Mouse (Mus musculus) lung, postnatal 0 days (tissue): ENCODE data around the gene Immp2l. TPM values are rescaled to one million over a fixed set of nuclear protein-coding genes. Genes with fewer than 3 reads are reported as not detected.

ENCODE experiments used
- ATAC-seq: fragments of 200-750 bp; cut with Nextera tagmentation; 2 replicates; pipeline ENCODE4 v1.8.0; 2017; ENCODE audit warnings: moderate library complexity
- DNase-seq: peaks from one replicate; pipeline ENCODE4 v3.0.0-alpha.2; 2016; ENCODE audit warnings: low spot score
- H3K27ac ChIP-seq: fragments of 300-500 bp; sonication (generic); 2 replicates; pipeline ENCODE4 v1.5.1; 2014; ENCODE audit warnings: antibody characterized with exemption, mild to moderate bottlenecking, low read length, mixed read lengths
- H3K27me3 ChIP-seq: fragments of 300-500 bp; sonication (generic); replicated peaks from 2 replicates; pipeline ENCODE4 v1.6.1; 2014; ENCODE audit warnings: low read length, mixed read lengths; ENCODE audit not compliant: insufficient read depth
- H3K36me3 ChIP-seq: fragments of 300-500 bp; sonication (generic); 2 replicates; pipeline ENCODE4 v1.6.1; 2014; ENCODE audit warnings: low read length, mixed read lengths; ENCODE audit not compliant: insufficient read depth
- H3K4me1 ChIP-seq: fragments of 300-500 bp; sonication (generic); 2 replicates; pipeline ENCODE4 v1.6.1; 2014; ENCODE audit warnings: antibody characterized with exemption, low read depth, low read length, mixed read lengths; ENCODE audit not compliant: insufficient read depth
- H3K4me2 ChIP-seq: fragments of 300-500 bp; sonication (generic); replicated peaks from 2 replicates; pipeline ENCODE4 v1.6.1; 2014; ENCODE audit warnings: low read depth, mild to moderate bottlenecking, low read length, moderate library complexity, mixed read lengths
- H3K4me3 ChIP-seq: fragments of 300-500 bp; sonication (generic); 2 replicates; pipeline ENCODE4 v1.5.1; 2014; ENCODE audit warnings: low read depth, low read length
- H3K9ac ChIP-seq: fragments of 300-500 bp; sonication (generic); replicated peaks from 2 replicates; pipeline ENCODE4 v1.6.1; 2014; ENCODE audit warnings: low read depth, mild to moderate bottlenecking
- H3K9me3 ChIP-seq: fragments of 300-500 bp; sonication (generic); 2 replicates; pipeline ENCODE4 v1.6.1; 2016; ENCODE audit warnings: low read length, mixed read lengths
- CTCF ChIP-seq: IDR thresholded peaks from 2 replicates; pipeline ENCODE4 v1.5.1; 2016; ENCODE audit warnings: antibody characterized with exemption, mild to moderate bottlenecking
- EP300 ChIP-seq: IDR thresholded peaks from 2 replicates; pipeline ENCODE4 v1.6.1; 2016; ENCODE audit warnings: antibody characterized with exemption, mild to moderate bottlenecking, control low read depth
- WGBS: fragments of 180-500 bp; shearing (Covaris S2); extraction: QIAGEN DNeasy Blood & Tissue Kit; methylation state at CpG from one replicate; pipeline ENCODE4 v1.1.7; 2014; 5-methylcytosine and 5-hydroxymethylcytosine counted together
- polyA plus RNA-seq: library from polyadenylated mRNA; unstranded; fragments of >200 nt; fragmentation: Nextera tagmentation; extraction: Ambion mirVana; gene quantifications from 2 replicates; pipeline ENCODE4 v1.2.1, GENCODE M21; 2015

The Immp2l gene
- polyA plus RNA-seq, 1 experiment from 2014 or later, result 5.2 TPM

DNA sequence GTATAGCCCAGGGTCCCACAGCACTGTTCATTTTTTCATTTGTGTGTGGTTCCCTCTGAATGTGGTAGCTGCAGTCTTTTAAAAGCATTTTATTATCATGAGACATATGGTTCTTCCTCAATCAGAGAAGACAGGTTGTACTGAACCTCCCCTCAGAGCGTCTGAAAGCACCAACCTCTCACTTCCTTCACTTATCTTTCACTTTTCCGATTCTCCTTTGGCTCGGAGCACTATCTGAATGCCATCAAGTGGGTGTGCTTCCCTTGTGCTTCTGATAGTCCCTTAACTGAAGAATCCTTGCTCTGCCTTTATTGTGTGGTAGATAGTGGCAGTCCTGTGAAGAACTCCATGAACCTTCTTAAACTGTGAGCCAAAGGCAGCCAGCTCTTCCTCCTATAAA lies 39.4 kb downstream of the Immp2l start:
- no peak for ATAC-seq
- Histone ChIP-seq H3K36me3 (no peaks in the 10 kb centered on the region), H3K27ac (no peak overlapping the region), H3K9me3 (no peaks in the 10 kb centered on the region), H3K4me3 (no peak overlapping the region), H3K9ac (no peak overlapping the region), H3K4me2 (no peak overlapping the region), H3K4me1 (no peaks in the 10 kb centered on the region), H3K27me3 (no peaks in the 10 kb centered on the region)
- TF ChIP-seq EP300 (no peak), CTCF (no peak)
- DNase-seq, result no peak
- WGBS, result 69% methylated on average over 3 of the region's 3 CpGs

DNA sequence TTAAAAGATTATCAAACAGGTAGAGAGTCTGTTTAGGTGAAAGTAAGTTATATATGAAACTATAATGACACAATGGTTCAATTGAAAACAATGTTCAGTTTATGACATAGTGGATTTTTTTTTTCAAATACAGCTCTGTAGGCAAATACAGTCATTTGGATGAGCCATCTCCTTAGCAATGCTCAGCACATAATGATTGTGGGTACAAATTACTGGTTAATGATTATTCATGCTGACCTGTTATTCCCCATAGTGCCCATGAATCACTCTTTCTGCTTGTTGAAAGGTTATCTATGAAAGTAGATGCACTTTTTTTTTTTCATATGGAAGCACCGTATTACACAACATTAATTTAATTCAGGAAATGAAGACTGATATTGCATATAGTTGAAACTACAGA lies 58.0 kb downstream of the Immp2l start:
- 87% methylated on average over 1 of the region's 1 CpGs for WGBS
- no peak for DNase-seq
- Histone ChIP-seq H3K9me3 (no peaks in the 10 kb centered on the region), H3K4me2 (no peak overlapping the region), H3K27ac (no peak overlapping the region), H3K9ac (no peak overlapping the region), H3K27me3 (no peaks in the 10 kb centered on the region), H3K4me3 (no peak overlapping the region), H3K4me1 (no peaks in the 10 kb centered on the region), H3K36me3 (no peaks in the 10 kb centered on the region)
- no peak for ATAC-seq
- TF ChIP-seq EP300 (no peak), CTCF (no peak)

DNA sequence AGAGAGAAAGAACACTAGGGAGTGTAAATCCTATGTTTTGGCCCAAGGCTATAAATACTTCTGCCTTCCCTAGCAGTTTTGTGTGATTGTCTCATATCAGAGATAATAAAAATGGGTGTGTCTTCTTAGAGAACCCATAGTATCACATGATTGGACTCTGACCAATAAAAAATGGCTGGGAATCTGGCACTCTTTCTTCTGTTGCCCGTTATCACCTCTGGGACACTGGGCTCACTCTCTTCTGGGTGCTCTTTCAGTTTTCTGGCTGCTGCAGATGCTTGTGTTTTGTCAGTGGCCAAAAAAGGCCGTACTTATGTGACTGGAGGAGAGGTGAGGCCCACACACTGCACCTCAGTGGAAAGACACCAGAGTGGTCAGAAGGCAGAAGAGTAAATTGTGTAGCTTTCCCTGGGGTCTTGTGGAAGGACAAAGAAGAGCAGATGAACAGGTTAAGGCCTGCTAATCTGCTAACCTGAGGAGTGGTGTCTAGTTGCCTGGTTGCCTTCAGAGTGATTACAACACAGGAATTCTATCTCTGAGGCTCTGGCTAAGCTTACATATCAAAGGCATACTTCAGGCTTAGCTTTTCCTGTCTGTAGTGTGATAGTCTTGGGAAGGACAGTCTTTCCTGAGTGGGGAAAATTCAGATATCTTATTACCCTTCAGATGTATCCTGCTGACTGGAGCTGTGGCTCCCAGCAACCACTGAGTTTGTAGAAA lies 60.6 kb downstream of the Immp2l start:
- H3K9ac ChIP-seq, result no peak overlapping the region
- ATAC-seq (no peak), DNase-seq (no peak)
- no peak for TF ChIP-seq EP300
- no peak for TF ChIP-seq CTCF
- no peaks in the 10 kb centered on the region for H3K36me3 ChIP-seq
- no peak overlapping the region for H3K27ac ChIP-seq
- 76% methylated on average over 2 of the region's 2 CpGs for WGBS
- no peak overlapping the region for H3K4me3 ChIP-seq
- no peaks in the 10 kb centered on the region for H3K27me3 ChIP-seq
- no peaks in the 10 kb centered on the region for H3K4me1 ChIP-seq
- no peaks in the 10 kb centered on the region for H3K9me3 ChIP-seq
- H3K4me2 ChIP-seq, result no peak overlapping the region

DNA sequence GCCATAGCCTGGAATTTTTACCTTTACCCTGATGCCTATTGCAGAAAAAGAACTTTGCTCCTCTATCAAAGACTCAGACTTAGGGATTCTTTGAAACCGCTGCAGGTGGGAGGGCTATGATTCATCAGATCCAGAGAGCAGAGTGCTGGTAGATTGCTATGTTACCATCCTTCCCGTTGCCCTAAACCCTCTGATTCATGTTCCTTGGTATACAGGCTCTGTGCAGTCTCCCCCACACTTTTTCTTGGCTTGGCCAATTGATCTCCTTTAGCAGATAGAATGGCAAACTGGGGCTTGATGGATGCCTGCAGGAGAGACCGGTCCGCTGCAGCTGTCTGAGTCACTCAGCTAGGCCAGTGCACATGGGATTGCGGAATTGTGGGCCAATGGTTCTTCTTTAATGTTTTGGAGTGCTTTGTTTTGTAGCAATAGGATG lies 66.1 kb downstream of the Immp2l start:
- no peak overlapping the region for H3K4me3 ChIP-seq
- no peak overlapping the region for H3K27ac ChIP-seq
- TF ChIP-seq EP300 (no peak), CTCF (no peak)
- WGBS, result 82% methylated on average over 5 of the region's 5 CpGs
- H3K9me3 ChIP-seq, result no peaks in the 10 kb centered on the region
- H3K4me2 ChIP-seq, result no peak overlapping the region
- H3K9ac ChIP-seq, result no peak overlapping the region
- ATAC-seq (no peak), DNase-seq (no peak)
- no peaks in the 10 kb centered on the region for H3K36me3 ChIP-seq
- no peaks in the 10 kb centered on the region for H3K4me1 ChIP-seq
- no peaks in the 10 kb centered on the region for H3K27me3 ChIP-seq

DNA sequence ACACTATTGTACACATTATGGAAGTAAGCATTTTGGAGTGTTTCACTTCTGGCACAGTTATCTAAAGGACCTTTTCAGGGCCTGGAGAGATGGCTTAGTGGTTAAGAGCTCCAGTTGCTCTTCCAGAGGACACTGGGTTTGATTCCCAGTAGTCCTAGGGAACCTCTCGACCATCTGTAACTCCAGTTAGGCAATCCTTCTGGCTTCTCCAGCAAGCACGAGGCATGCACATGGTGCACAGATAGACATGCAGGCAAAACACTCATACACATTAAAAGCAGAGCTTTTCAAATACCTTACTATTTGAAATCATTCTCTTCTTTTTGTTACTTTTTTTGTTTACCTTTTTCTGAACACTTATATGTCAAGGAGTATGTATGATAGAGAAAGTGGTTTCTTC lies 66.9 kb downstream of the Immp2l start:
- TF ChIP-seq CTCF, result no peak
- no peak for TF ChIP-seq EP300
- DNase-seq, result no peak
- Histone ChIP-seq H3K27me3 (no peaks in the 10 kb centered on the region), H3K9ac (no peak overlapping the region), H3K4me1 (no peaks in the 10 kb centered on the region), H3K36me3 (no peaks in the 10 kb centered on the region), H3K9me3 (no peaks in the 10 kb centered on the region), H3K4me3 (no peak overlapping the region), H3K4me2 (no peak overlapping the region), H3K27ac (no peak overlapping the region)
- WGBS, result 51% methylated on average over 2 of the region's 2 CpGs
- ATAC-seq, result no peak

DNA sequence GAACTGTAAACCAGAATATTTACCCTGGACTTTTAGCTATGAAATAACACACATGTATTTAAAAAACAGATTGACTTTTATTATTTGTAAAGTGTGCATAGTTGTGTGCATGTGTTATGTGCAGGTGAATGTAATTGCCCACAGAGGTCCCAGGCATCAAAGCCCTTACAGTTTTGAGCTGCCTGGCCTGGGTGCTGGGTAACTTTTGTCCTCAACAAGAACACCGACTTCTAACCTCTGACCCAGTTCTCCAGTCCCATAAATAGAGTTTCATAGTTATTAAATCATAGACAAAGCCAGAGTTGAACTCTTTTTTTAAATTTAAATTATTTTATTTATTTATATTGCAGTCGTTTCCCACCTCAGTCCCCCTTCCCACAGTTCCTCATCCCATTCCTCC lies 67.4 kb downstream of the Immp2l start:
- WGBS, result 70% methylated on average over 2 of the region's 2 CpGs
- DNase-seq (no peak), ATAC-seq (no peak)
- Histone ChIP-seq H3K27ac (no peak overlapping the region), H3K4me2 (no peak overlapping the region), H3K4me3 (no peak overlapping the region), H3K9me3 (no peaks in the 10 kb centered on the region), H3K36me3 (no peaks in the 10 kb centered on the region), H3K27me3 (no peaks in the 10 kb centered on the region), H3K4me1 (no peaks in the 10 kb centered on the region), H3K9ac (no peak overlapping the region)
- no peak for TF ChIP-seq CTCF
- no peak for TF ChIP-seq EP300

DNA sequence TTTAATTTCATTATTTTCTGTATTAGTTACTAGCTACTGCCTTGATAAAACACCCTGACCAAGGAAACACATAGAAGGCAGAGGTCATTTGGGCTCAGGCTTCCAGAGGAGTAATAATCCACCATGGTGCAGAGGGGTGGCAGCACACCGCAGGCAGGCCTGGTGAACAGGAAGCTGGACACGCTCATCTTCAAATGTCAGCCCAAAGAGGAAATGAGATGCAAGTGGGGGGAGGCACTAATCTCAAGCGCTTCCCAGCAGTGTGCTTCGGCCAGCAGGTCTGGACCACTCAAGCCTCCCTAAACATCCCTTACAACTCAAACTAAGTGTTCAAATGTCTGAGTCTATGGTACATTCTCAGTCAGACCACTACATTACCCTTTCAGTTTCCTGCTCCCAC lies 72.2 kb downstream of the Immp2l start:
- ATAC-seq (no peak), DNase-seq (no peak)
- Histone ChIP-seq H3K4me2 (no peak overlapping the region), H3K4me1 (no peaks in the 10 kb centered on the region), H3K27ac (no peak overlapping the region), H3K27me3 (no peaks in the 10 kb centered on the region), H3K36me3 (no peaks in the 10 kb centered on the region), H3K9ac (no peak overlapping the region), H3K9me3 (no peaks in the 10 kb centered on the region), H3K4me3 (no peak overlapping the region)
- TF ChIP-seq CTCF (no peak), EP300 (no peak)
- WGBS, result 39% methylated on average over 4 of the region's 4 CpGs
